Mouse (Mus musculus): ENCODE measurements around the gene Etl4. TPM values are rescaled to one million over a fixed set of nuclear protein-coding genes. Genes with fewer than 3 reads are reported as not detected.

Etl4 gene
- total and polyA plus RNA-seq, 2 experiments from 2014 or later = 4.8 to 10.9 TPM

GRCm38 (mm10) chr2:20111703-20112102 lies 202.1 kb downstream of the Etl4 start:
- no peak for ATAC-seq (ENCODE audit: low FRiP score)
- no peak overlapping the region for H3K4me3 ChIP-seq (ENCODE audit: low read depth, low read length)
- no peak for TF ChIP-seq CTCF (IDR thresholded peaks at IDR 0.05)
- H3K4me2 ChIP-seq (ENCODE audit: low read depth, low read length, poor library complexity, severe bottlenecking) = no peak overlapping the region
- H3K27me3 ChIP-seq (ENCODE audit: insufficient read depth, low read length) = no peaks in the 10 kb centered on the region
- no peak for DNase-seq (ENCODE audit: low spot score)
- no peaks in the 10 kb centered on the region for H3K36me3 ChIP-seq (ENCODE audit: insufficient read depth, low read length)
- H3K9ac ChIP-seq (replicated peaks; ENCODE audit: low read length, poor library complexity, severe bottlenecking) = no peak overlapping the region
- H3K27ac ChIP-seq (ENCODE audit: low read depth, low read length) = no peak overlapping the region
- no peaks in the 10 kb centered on the region for H3K4me1 ChIP-seq (ENCODE audit: insufficient read depth, low read length)
- H3K9me3 ChIP-seq (ENCODE audit: low read length) = no peaks in the 10 kb centered on the region

GRCm38 (mm10) chr2:20125914-20126313 lies 216.3 kb downstream of the Etl4 start:
- no peaks in the 10 kb centered on the region for H3K36me3 ChIP-seq (ENCODE audit: insufficient read depth, low read length)
- ATAC-seq (ENCODE audit: low FRiP score) (no peak), DNase-seq (ENCODE audit: low spot score) (no peak)
- H3K4me2 ChIP-seq (ENCODE audit: low read depth, low read length, poor library complexity, severe bottlenecking) = no peak overlapping the region
- TF ChIP-seq CTCF (IDR thresholded peaks at IDR 0.05) = no peak
- H3K27ac ChIP-seq (ENCODE audit: low read depth, low read length) = no peak overlapping the region
- no peak overlapping the region for H3K9ac ChIP-seq (replicated peaks; ENCODE audit: low read length, poor library complexity, severe bottlenecking)
- no peaks in the 10 kb centered on the region for H3K9me3 ChIP-seq (ENCODE audit: low read length)
- H3K4me3 ChIP-seq (ENCODE audit: low read depth, low read length) = no peak overlapping the region
- H3K27me3 ChIP-seq (ENCODE audit: insufficient read depth, low read length) = no peaks in the 10 kb centered on the region
- no peaks in the 10 kb centered on the region for H3K4me1 ChIP-seq (ENCODE audit: insufficient read depth, low read length)

GRCm38 (mm10) chr2:20131792-20132191 lies 222.2 kb downstream of the Etl4 start:
- no peak for TF ChIP-seq CTCF (IDR thresholded peaks at IDR 0.05)
- Histone ChIP-seq H3K9ac (replicated peaks; ENCODE audit: low read length, poor library complexity, severe bottlenecking) (no peak overlapping the region), H3K27ac (ENCODE audit: low read depth, low read length) (no peak overlapping the region), H3K9me3 (ENCODE audit: low read length) (no peaks in the 10 kb centered on the region), H3K27me3 (ENCODE audit: insufficient read depth, low read length) (no peaks in the 10 kb centered on the region), H3K4me1 (ENCODE audit: insufficient read depth, low read length) (no peaks in the 10 kb centered on the region), H3K36me3 (ENCODE audit: insufficient read depth, low read length) (no peaks in the 10 kb centered on the region), H3K4me2 (ENCODE audit: low read depth, low read length, poor library complexity, severe bottlenecking) (no peak overlapping the region), H3K4me3 (ENCODE audit: low read depth, low read length) (no peak overlapping the region)
- DNase-seq (ENCODE audit: low spot score) (no peak), ATAC-seq (ENCODE audit: low FRiP score) (no peak)
- whole genome bisulfite sequencing = 26% methylated on average over 2 of the region's 2 CpGs

GRCm38 (mm10) chr2:20138426-20138825 lies 228.8 kb downstream of the Etl4 start:
- no peak overlapping the region for H3K27ac ChIP-seq (ENCODE audit: low read depth, low read length)
- no peaks in the 10 kb centered on the region for H3K27me3 ChIP-seq (ENCODE audit: insufficient read depth, low read length)
- DNase-seq (ENCODE audit: low spot score) = no peak
- ATAC-seq (ENCODE audit: low FRiP score) = no peak
- no peak overlapping the region for H3K4me3 ChIP-seq (ENCODE audit: low read depth, low read length)
- WGBS = 84% methylated on average over 1 of the region's 1 CpGs
- no peak overlapping the region for H3K9ac ChIP-seq (replicated peaks; ENCODE audit: low read length, poor library complexity, severe bottlenecking)
- no peaks in the 10 kb centered on the region for H3K9me3 ChIP-seq (ENCODE audit: low read length)
- H3K4me1 ChIP-seq (ENCODE audit: insufficient read depth, low read length) = no peaks in the 10 kb centered on the region
- H3K36me3 ChIP-seq (ENCODE audit: insufficient read depth, low read length) = no peaks in the 10 kb centered on the region
- H3K4me2 ChIP-seq (ENCODE audit: low read depth, low read length, poor library complexity, severe bottlenecking) = no peak overlapping the region
- TF ChIP-seq CTCF (IDR thresholded peaks at IDR 0.05) = no peak

- ATAC-seq (ENCODE audit: low FRiP score) = peak; percentile 41; the same call in 1 of the 2 replicates
- no peak overlapping the region for H3K4me2 ChIP-seq (ENCODE audit: low read depth, low read length, poor library complexity, severe bottlenecking)
- no peaks in the 10 kb centered on the region for H3K4me1 ChIP-seq (ENCODE audit: insufficient read depth, low read length)
- H3K36me3 ChIP-seq (ENCODE audit: insufficient read depth, low read length) = no peaks in the 10 kb centered on the region
- no peak overlapping the region for H3K4me3 ChIP-seq (ENCODE audit: low read depth, low read length)
- H3K27ac ChIP-seq (ENCODE audit: low read depth, low read length) = no peak overlapping the region
- no peak for DNase-seq (ENCODE audit: low spot score)
- H3K27me3 ChIP-seq (ENCODE audit: insufficient read depth, low read length) = no peaks in the 10 kb centered on the region
- 63% methylated on average over 4 of the region's 4 CpGs for WGBS
- TF ChIP-seq CTCF (IDR thresholded peaks at IDR 0.05) = no peak
- H3K9me3 ChIP-seq (ENCODE audit: low read length) = no peaks in the 10 kb centered on the region
- no peak overlapping the region for H3K9ac ChIP-seq (replicated peaks; ENCODE audit: low read length, poor library complexity, severe bottlenecking)
These were observed 235.8 kb downstream of the Etl4 start for GRCm38 (mm10) chr2:20145368-20145767.

GRCm38 (mm10) chr2:20167073-20167472 lies 257.5 kb downstream of the Etl4 start:
- DNase-seq (ENCODE audit: low spot score) = peak; percentile 58
- Histone ChIP-seq H3K9ac (replicated peaks; ENCODE audit: low read length, poor library complexity, severe bottlenecking) (no peak overlapping the region), H3K27ac (ENCODE audit: low read depth, low read length) (no peak overlapping the region), H3K27me3 (ENCODE audit: insufficient read depth, low read length) (no peaks in the 10 kb centered on the region), H3K36me3 (ENCODE audit: insufficient read depth, low read length) (no peaks in the 10 kb centered on the region), H3K4me1 (ENCODE audit: insufficient read depth, low read length) (no peaks in the 10 kb centered on the region), H3K4me3 (ENCODE audit: low read depth, low read length) (no peak overlapping the region), H3K9me3 (ENCODE audit: low read length) (no peaks in the 10 kb centered on the region), H3K4me2 (ENCODE audit: low read depth, low read length, poor library complexity, severe bottlenecking) (no peak overlapping the region)
- no peak for ATAC-seq (ENCODE audit: low FRiP score)
- no peak for TF ChIP-seq CTCF (IDR thresholded peaks at IDR 0.05)
- WGBS = 39% methylated on average over 1 of the region's 1 CpGs

Measured in midbrain, postnatal 0 days (tissue).